Mouse (Mus musculus) leukemia stem cell, adult 10-12 weeks (primary cell): ENCODE measurements around the gene Ddit4. TPM values are rescaled to one million over a fixed set of nuclear protein-coding genes. Genes with fewer than 3 reads are reported as not detected.

Source experiments
- polyA plus RNA-seq: library from polyadenylated mRNA; stranded (reverse); fragments of >175 nt; gene quantifications from 2 replicates; pipeline ENCODE4 v1.2.3, GENCODE M21; 2012; ENCODE audit warnings: low replicate concordance

Gene Ddit4
- 12.3 and 13.0 TPM in 2 replicates for polyA plus RNA-seq

DNA sequence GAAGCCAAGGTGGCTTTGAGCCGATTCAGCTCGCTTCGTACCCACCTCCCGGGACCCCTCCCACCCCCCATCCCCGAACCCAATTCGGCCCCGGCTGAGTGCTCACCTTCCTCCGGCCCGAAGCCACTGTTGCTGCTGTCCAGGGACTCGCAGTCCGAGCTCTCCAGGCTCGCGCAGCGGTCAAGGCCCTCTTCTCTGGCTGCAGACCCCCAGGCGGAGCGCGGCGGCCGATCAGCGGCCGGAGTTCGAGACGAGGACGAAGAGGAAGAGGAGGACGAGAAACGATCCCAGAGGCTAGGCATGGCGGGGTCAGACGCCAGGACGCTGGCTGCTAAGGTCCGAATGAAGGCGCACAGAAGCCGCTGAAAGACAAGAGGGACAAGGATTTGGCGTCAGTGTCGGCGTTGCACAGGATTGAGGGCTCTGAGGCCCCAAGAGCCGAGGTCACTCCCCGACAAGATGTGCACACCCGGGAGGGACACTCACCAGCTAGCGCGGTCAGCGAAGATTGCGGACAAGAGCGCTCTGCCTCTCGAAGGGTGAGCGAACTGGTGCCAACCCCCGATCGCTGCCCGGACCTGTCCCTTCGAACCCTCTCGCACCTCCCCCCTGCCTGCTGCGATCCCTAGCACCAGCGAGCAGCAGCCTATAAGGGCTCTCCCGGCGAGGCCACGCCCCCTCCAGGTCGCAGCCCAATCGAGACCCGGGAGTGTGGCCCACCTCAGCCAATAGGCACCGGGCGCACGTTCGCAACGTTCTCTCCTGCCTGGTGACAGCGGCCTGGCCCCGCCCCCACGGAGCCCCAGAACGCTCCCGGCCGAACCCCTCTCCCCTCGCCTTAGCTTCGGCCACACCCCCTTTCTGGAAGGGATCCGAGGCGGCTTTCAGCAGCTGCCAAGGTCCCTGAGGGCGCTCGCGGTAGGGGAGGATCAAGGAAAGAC lies at the start of gene Ddit4:
Ddit4 (minus strand) TSS at position 624 of the 941 bp plus-strand sequence.

Other genes starting within 250 kb of the Ddit4 start
- gene Micu1, start 249.4 kb downstream of the Ddit4 start, polyA plus RNA-seq = 18.3 and 35.6 TPM in 2 replicates
- 66.1 and 90.9 TPM in 2 replicates for gene Dnajb12, start 72.3 kb downstream of the Ddit4 start, polyA plus RNA-seq
- gene Ascc1, start 51.0 kb upstream of the Ddit4 start, polyA plus RNA-seq = 20.0 and 44.4 TPM in 2 replicates
- 36.3 and 107 TPM in 2 replicates for gene Anapc16, start 51.3 kb upstream of the Ddit4 start, polyA plus RNA-seq
- gene Spock2, start 154.4 kb upstream of the Ddit4 start, polyA plus RNA-seq = 0.32 and 0.72 TPM in 2 replicates